Mouse (Mus musculus): ENCODE data around the gene Fasn. TPM values are rescaled to one million over a fixed set of nuclear protein-coding genes. Genes with fewer than 3 reads are reported as not detected.
A peak's percentile ranks its signal among the peaks of the same experiment; 100 is the strongest.
"Not testable (repeated sequence)": the region's sequence is repeated elsewhere in the genome, so short reads cannot be mapped to it uniquely, and the experiment has no call there.

Fasn gene
- total RNA-seq (2014; rRNA removed) (328 and 364 TPM in 2 replicates), polyA plus RNA-seq (2015; fragmentation: Nextera tagmentation; extraction: Ambion mirVana) (72.5 and 75.6 TPM in 2 replicates)

DNA sequence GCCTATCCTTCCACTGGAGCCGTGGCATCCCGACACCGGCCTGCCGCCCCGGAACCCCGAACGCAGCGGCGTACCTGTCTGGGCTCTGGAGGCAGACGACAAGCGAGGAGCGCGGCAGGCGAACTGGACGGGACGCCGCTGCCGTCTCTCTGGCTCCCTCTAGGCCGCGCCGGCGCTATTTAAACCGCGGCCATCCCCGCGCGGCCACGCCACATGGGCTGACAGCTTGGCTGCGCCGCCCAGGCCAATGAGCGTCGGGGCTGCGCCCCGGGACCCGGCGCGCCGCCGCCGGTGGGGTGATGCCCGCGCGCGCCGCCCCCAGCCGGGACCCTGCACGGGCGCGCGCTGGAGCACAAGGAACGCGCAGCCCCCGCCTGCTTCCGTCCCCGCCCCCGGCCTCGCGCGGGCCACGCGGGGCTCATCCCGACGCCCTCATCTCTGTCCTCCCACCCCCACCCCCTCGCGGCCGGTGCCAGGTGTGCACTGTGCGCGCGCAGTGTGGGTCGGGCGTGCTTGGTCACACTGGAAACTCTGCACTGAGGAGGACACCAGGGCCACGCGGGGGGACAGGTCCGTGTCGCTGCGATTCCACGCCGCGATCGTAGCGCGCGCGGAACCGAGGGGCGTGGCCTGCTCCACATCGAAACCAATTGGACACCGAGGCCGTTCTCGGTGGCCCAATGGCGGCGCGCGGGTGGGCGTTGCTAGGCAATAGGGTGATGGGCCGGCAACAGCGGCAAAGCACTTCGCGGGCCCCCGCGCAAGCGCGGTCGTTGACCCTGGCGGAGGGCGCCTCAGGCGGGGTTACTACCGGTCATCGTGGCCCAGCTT, at the start of gene Fasn:
Gene Fasn (minus strand): TSS at position 592 of the 831 bp plus-strand sequence.
- Histone ChIP-seq H3K36me3 (ENCODE audit: insufficient read depth) (peaks cover 28% of the 10 kb centered on the region), H3K27me3 (ENCODE audit: insufficient read depth, low read length) (no peaks in the 10 kb centered on the region), H3K9ac (peak within 1 kb of the TSS; percentile 88), H3K9me3 (ENCODE audit: low read length) (no peaks in the 10 kb centered on the region), H3K4me2 (ENCODE audit: low read depth) (peak within 1 kb of the TSS; percentile 93), H3K4me3 (ENCODE audit: low read depth, low read length) (peak within 1 kb of the TSS; percentile 75), H3K27ac (ENCODE audit: low read depth, low read length) (peak within 1 kb of the TSS; percentile 99), H3K4me1 (ENCODE audit: insufficient read depth) (peaks cover 25% of the 10 kb centered on the region)
- 3% methylated on average over 93 of the region's 109 CpGs for WGBS
- DNase-seq = peak; percentile 98
- peak; percentile 92 for ATAC-seq
- TF ChIP-seq CTCF (IDR thresholded peaks at IDR 0.05; ENCODE audit: low read depth) = peak; percentile 77

DNA sequence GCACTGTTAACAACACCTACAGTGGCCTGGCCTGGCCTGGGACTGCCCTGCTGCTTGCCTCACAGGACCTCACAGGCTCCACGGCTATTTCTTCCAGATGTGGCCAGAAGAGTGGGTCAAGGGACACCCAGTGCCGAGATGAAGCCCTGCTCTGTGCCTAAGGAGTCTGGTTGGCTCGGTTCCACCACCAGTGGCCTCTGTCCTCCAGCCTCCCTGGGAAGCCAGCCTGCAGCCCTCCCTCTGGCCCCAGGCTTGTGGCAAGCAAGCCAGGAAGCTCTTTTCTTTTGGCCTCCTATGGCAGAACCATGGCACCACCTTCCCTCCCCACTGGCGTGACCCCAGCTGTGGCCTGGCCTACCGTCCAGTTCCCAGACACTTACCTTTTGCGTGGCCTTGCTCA, 48.9 kb upstream of the Fasn start:
- Histone ChIP-seq H3K4me1 (ENCODE audit: insufficient read depth) (no peaks in the 10 kb centered on the region), H3K27me3 (ENCODE audit: insufficient read depth, low read length) (no peaks in the 10 kb centered on the region), H3K27ac (ENCODE audit: low read depth, low read length) (no peak overlapping the region), H3K36me3 (ENCODE audit: insufficient read depth) (peaks cover 10% of the 10 kb centered on the region), H3K9ac (no peak overlapping the region), H3K4me3 (ENCODE audit: low read depth, low read length) (no peak overlapping the region), H3K9me3 (ENCODE audit: low read length) (no peaks in the 10 kb centered on the region), H3K4me2 (ENCODE audit: low read depth) (no peak overlapping the region)
- 83% methylated on average over 6 of the region's 6 CpGs for WGBS
- no peak for DNase-seq
- no peak for TF ChIP-seq CTCF (IDR thresholded peaks at IDR 0.05; ENCODE audit: low read depth)
- ATAC-seq = no peak

- no peak overlapping the region for H3K9ac ChIP-seq
- no peak overlapping the region for H3K4me3 ChIP-seq (ENCODE audit: low read depth, low read length)
- no peak overlapping the region for H3K27ac ChIP-seq (ENCODE audit: low read depth, low read length)
- H3K27me3 ChIP-seq (ENCODE audit: insufficient read depth, low read length) = no peaks in the 10 kb centered on the region
- ATAC-seq (no peak), DNase-seq (no peak)
- H3K4me1 ChIP-seq (ENCODE audit: insufficient read depth) = no peaks in the 10 kb centered on the region
- no peak overlapping the region for H3K4me2 ChIP-seq (ENCODE audit: low read depth)
- no peak for TF ChIP-seq CTCF (IDR thresholded peaks at IDR 0.05; ENCODE audit: low read depth)
- H3K9me3 ChIP-seq (ENCODE audit: low read length) = no peaks in the 10 kb centered on the region
- 92% methylated on average over 9 of the region's 9 CpGs for WGBS
- peaks cover 2% of the 10 kb centered on the region; the same call in 1 of the 2 replicates for H3K36me3 ChIP-seq (ENCODE audit: insufficient read depth)
These were observed 47.2 kb upstream of the Fasn start for GRCm38 (mm10) chr11:120871521-120871920.

GRCm38 (mm10) chr11:120865816-120866215, 41.5 kb upstream of the Fasn start:
- H3K4me1 ChIP-seq (ENCODE audit: insufficient read depth) = no peaks in the 10 kb centered on the region
- DNase-seq (no peak), ATAC-seq (no peak)
- TF ChIP-seq CTCF (IDR thresholded peaks at IDR 0.05; ENCODE audit: low read depth) = no peak
- no peak overlapping the region for H3K4me2 ChIP-seq (ENCODE audit: low read depth)
- H3K9ac ChIP-seq = no peak overlapping the region
- H3K9me3 ChIP-seq (ENCODE audit: low read length) = no peaks in the 10 kb centered on the region
- H3K27me3 ChIP-seq (ENCODE audit: insufficient read depth, low read length) = no peaks in the 10 kb centered on the region
- 95% methylated on average over 1 of the region's 1 CpGs for WGBS
- H3K36me3 ChIP-seq (ENCODE audit: insufficient read depth) = peaks cover 15% of the 10 kb centered on the region
- no peak overlapping the region for H3K4me3 ChIP-seq (ENCODE audit: low read depth, low read length)
- H3K27ac ChIP-seq (ENCODE audit: low read depth, low read length) = no peak overlapping the region

- Histone ChIP-seq H3K9ac (no peak overlapping the region), H3K4me3 (ENCODE audit: low read depth, low read length) (no peak overlapping the region), H3K9me3 (ENCODE audit: low read length) (no peaks in the 10 kb centered on the region), H3K4me1 (ENCODE audit: insufficient read depth) (no peaks in the 10 kb centered on the region), H3K36me3 (ENCODE audit: insufficient read depth) (peaks cover 33% of the 10 kb centered on the region), H3K27ac (ENCODE audit: low read depth, low read length) (no peak overlapping the region), H3K4me2 (ENCODE audit: low read depth) (no peak overlapping the region), H3K27me3 (ENCODE audit: insufficient read depth, low read length) (no peaks in the 10 kb centered on the region)
- no peak for TF ChIP-seq CTCF (IDR thresholded peaks at IDR 0.05; ENCODE audit: low read depth)
- DNase-seq = no peak
- 76% methylated on average over 10 of the region's 10 CpGs for WGBS
- ATAC-seq = no peak
These were observed 38.5 kb upstream of the Fasn start for GRCm38 (mm10) chr11:120862819-120863218.

- not testable (repeated sequence) for DNase-seq; H3K27me3 ChIP-seq (ENCODE audit: insufficient read depth, low read length); H3K4me3 ChIP-seq (ENCODE audit: low read depth, low read length); H3K9ac ChIP-seq; ATAC-seq; H3K9me3 ChIP-seq (ENCODE audit: low read length); H3K4me1 ChIP-seq (ENCODE audit: insufficient read depth); H3K4me2 ChIP-seq (ENCODE audit: low read depth); H3K27ac ChIP-seq (ENCODE audit: low read depth, low read length)
- peaks cover 39% of the 10 kb centered on the region for H3K36me3 ChIP-seq (ENCODE audit: insufficient read depth)
- WGBS = 93% methylated on average over 3 of the region's 3 CpGs
These were observed 31.6 kb upstream of the Fasn start for GRCm38 (mm10) chr11:120855938-120856337.

DNA sequence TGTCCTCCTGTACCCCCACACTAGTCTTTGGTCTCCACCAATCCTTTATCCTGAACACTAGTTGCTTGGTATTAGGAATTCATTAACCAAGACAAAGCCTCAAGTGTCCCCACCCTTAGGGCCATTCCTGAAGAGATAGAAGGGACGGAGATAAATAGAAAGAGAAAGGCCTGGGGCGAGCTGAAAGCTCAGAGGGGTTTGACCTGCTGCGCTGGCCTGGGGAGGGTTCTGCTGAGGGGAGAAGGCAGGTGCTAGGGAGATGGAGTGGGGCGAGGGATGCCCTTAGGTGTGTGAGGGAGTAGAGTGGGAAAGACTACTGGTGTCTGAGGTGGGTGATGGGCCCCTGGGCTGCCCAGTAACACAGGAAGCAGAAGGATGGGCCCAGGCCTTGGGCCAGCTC, 29.4 kb upstream of the Fasn start:
- WGBS = 68% methylated on average over 4 of the region's 4 CpGs

More for the DNA sequence above, 29.4 kb upstream of the Fasn start:
- no peak for ATAC-seq
- DNase-seq = no peak
- H3K9me3 ChIP-seq (ENCODE audit: low read length) = no peaks in the 10 kb centered on the region
- H3K4me2 ChIP-seq (ENCODE audit: low read depth) = no peak overlapping the region
- H3K4me3 ChIP-seq (ENCODE audit: low read depth, low read length) = no peak overlapping the region
- no peaks in the 10 kb centered on the region for H3K4me1 ChIP-seq (ENCODE audit: insufficient read depth)
- H3K27ac ChIP-seq (ENCODE audit: low read depth, low read length) = no peak overlapping the region
- H3K9ac ChIP-seq = no peak overlapping the region
- no peaks in the 10 kb centered on the region for H3K27me3 ChIP-seq (ENCODE audit: insufficient read depth, low read length)
- TF ChIP-seq CTCF (IDR thresholded peaks at IDR 0.05; ENCODE audit: low read depth) = no peak
- H3K36me3 ChIP-seq (ENCODE audit: insufficient read depth) = peaks cover 22% of the 10 kb centered on the region

Data from forebrain, postnatal 0 days (tissue).